Mouse (Mus musculus): ENCODE data around the gene Aloxe3. TPM values are rescaled to one million over a fixed set of nuclear protein-coding genes. Genes with fewer than 3 reads are reported as not detected.

The Aloxe3 gene
- polyA plus RNA-seq, 1 experiment from 2014 or later = 0.18 TPM

DNA sequence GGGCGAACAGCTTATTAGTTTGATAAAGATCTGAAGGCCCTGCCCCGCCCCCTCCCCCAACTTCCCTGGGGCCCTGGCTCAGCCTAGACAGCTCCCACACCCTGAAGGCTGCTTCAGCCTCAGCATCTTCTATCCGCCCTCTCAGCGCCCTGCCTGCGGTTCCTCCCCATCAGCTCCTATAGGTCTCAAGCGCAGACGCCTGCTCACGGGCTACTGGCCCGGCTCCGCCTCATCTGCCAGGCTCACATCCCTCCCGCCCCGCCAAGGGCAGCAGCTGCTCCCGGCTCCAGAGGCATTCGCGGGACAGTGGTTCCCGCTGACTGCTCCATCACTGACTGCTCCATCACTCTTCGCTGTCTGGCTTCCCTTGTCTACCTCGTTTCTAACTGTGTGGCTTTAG, 31.1 kb downstream of the Aloxe3 start, which contains the start of gene Alox12b:
Gene Alox12b, plus strand, starts transcription at position 190 of the 400 bp plus-strand sequence.
- no peak for ATAC-seq
- H3K4me3 ChIP-seq (ENCODE audit: low read depth, low read length) = no peak within 1 kb of the TSS
- no peak for TF ChIP-seq EP300 (IDR thresholded peaks at IDR 0.05; ENCODE audit: low read depth)
- TF ChIP-seq CTCF (IDR thresholded peaks at IDR 0.05; ENCODE audit: low read depth) = no peak
- no peaks in the 10 kb centered on the region for H3K4me1 ChIP-seq (ENCODE audit: insufficient read depth)
- no peaks in the 10 kb centered on the region for H3K36me3 ChIP-seq (replicated peaks; ENCODE audit: insufficient read depth, low read length)
- no peak within 1 kb of the TSS for H3K27ac ChIP-seq (ENCODE audit: low read depth)
- no peak for DNase-seq
- peaks cover 35% of the 10 kb centered on the region for H3K27me3 ChIP-seq (ENCODE audit: insufficient read depth, low read length)
- no peak within 1 kb of the TSS for H3K9ac ChIP-seq (replicated peaks)
- WGBS (ENCODE audit: insufficient replicate concordance) = 2% methylated on average over 15 of the region's 18 CpGs
- no peak within 1 kb of the TSS for H3K4me2 ChIP-seq (ENCODE audit: low read depth, low read length)
- no peaks in the 10 kb centered on the region for H3K9me3 ChIP-seq (ENCODE audit: low read length)

DNA sequence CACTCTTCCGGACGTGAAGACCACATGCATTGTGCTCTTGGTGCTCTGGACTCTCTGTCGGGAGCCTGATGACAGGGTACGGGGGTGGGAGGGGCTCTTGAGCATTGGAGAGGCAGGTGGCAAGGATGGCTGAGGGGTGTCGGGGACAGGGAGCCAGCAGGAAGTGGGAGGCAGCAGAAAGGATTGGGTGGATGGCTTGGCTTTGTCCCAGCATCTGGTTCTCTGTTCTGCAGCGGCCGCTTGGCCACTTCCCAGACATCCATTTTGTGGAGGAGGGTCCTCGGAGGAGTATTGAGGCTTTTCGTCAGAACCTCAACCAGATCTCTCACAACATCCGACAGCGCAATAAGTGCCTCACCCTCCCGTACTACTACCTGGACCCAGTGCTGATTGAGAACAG, 43.6 kb downstream of the Aloxe3 start:
- no peaks in the 10 kb centered on the region for H3K4me1 ChIP-seq (ENCODE audit: insufficient read depth)
- 80% methylated on average over 12 of the region's 12 CpGs for WGBS (ENCODE audit: insufficient replicate concordance)
- ATAC-seq = no peak

DNA sequence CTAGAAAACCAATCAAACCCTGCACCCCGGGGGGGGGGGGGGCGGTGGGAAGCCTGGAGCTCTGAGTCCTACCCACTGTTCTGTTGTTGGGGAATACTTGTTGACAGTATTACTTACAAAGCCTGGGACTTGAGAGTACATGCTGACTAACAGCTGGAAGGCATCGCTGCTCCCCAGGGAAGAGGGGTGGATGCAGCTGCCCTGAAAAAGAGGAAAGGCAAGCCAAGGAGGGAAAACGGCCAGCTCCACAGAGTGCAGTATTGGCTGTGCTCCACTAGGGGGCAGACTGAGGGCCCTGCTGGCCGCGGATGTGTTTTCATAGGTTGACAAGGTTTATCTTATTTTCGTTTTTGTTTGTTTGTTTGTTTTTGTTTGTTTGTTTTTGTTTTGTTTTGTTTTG, 45.9 kb downstream of the Aloxe3 start:
- H3K27ac ChIP-seq (ENCODE audit: low read depth) = no peak overlapping the region
- H3K4me1 ChIP-seq (ENCODE audit: insufficient read depth) = no peaks in the 10 kb centered on the region
- H3K4me3 ChIP-seq (ENCODE audit: low read depth, low read length) = no peak overlapping the region
- ATAC-seq (no peak), DNase-seq (peak; percentile 54)
- 35% methylated on average over 7 of the region's 7 CpGs for WGBS (ENCODE audit: insufficient replicate concordance)
- no peaks in the 10 kb centered on the region for H3K27me3 ChIP-seq (ENCODE audit: insufficient read depth, low read length)
- no peaks in the 10 kb centered on the region for H3K36me3 ChIP-seq (replicated peaks; ENCODE audit: insufficient read depth, low read length)
- no peak overlapping the region for H3K9ac ChIP-seq (replicated peaks)
- no peaks in the 10 kb centered on the region for H3K9me3 ChIP-seq (ENCODE audit: low read length)
- H3K4me2 ChIP-seq (ENCODE audit: low read depth, low read length) = no peak overlapping the region
- TF ChIP-seq CTCF (IDR thresholded peaks at IDR 0.05; ENCODE audit: low read depth) (peak; percentile 87), EP300 (IDR thresholded peaks at IDR 0.05; ENCODE audit: low read depth) (no peak)

More for the DNA sequence above, 43.6 kb downstream of the Aloxe3 start:
- no peaks in the 10 kb centered on the region for H3K27me3 ChIP-seq (ENCODE audit: insufficient read depth, low read length)
- H3K27ac ChIP-seq (ENCODE audit: low read depth) = no peak overlapping the region
- DNase-seq = no peak
- no peaks in the 10 kb centered on the region for H3K36me3 ChIP-seq (replicated peaks; ENCODE audit: insufficient read depth, low read length)
- H3K4me2 ChIP-seq (ENCODE audit: low read depth, low read length) = no peak overlapping the region
- TF ChIP-seq CTCF (IDR thresholded peaks at IDR 0.05; ENCODE audit: low read depth) (no peak), EP300 (IDR thresholded peaks at IDR 0.05; ENCODE audit: low read depth) (no peak)
- no peak overlapping the region for H3K4me3 ChIP-seq (ENCODE audit: low read depth, low read length)
- no peak overlapping the region for H3K9ac ChIP-seq (replicated peaks)
- H3K9me3 ChIP-seq (ENCODE audit: low read length) = no peaks in the 10 kb centered on the region

DNA sequence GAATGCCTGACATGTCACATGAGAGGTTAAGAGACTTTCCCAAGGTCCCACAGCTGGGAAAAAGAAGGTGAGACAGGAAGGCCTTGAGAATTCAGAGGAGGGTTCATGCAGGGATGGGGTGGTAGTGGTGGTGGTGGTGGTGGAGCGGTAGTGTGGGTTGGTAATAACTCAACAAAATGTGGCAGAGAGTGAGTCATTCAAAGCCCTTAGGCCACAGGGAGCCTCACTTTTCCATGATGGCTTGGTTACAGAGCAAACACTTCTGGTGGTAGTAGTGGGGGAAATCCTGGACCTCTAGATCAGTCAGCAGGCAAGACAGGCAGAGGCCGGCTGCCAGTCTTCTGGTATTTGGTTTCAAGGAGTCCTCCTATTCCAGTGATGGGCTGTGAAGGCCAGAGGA, 46.9 kb downstream of the Aloxe3 start:
- TF ChIP-seq CTCF (IDR thresholded peaks at IDR 0.05; ENCODE audit: low read depth) (no peak), EP300 (IDR thresholded peaks at IDR 0.05; ENCODE audit: low read depth) (no peak)
- H3K4me1 ChIP-seq (ENCODE audit: insufficient read depth) = no peaks in the 10 kb centered on the region
- ATAC-seq (no peak), DNase-seq (no peak)
- H3K4me2 ChIP-seq (ENCODE audit: low read depth, low read length) = no peak overlapping the region
- 66% methylated on average over 2 of the region's 2 CpGs for WGBS (ENCODE audit: insufficient replicate concordance)
- no peaks in the 10 kb centered on the region for H3K36me3 ChIP-seq (replicated peaks; ENCODE audit: insufficient read depth, low read length)
- no peak overlapping the region for H3K4me3 ChIP-seq (ENCODE audit: low read depth, low read length)
- no peaks in the 10 kb centered on the region for H3K27me3 ChIP-seq (ENCODE audit: insufficient read depth, low read length)
- no peak overlapping the region for H3K27ac ChIP-seq (ENCODE audit: low read depth)
- H3K9ac ChIP-seq (replicated peaks) = no peak overlapping the region
- H3K9me3 ChIP-seq (ENCODE audit: low read length) = no peaks in the 10 kb centered on the region

DNA sequence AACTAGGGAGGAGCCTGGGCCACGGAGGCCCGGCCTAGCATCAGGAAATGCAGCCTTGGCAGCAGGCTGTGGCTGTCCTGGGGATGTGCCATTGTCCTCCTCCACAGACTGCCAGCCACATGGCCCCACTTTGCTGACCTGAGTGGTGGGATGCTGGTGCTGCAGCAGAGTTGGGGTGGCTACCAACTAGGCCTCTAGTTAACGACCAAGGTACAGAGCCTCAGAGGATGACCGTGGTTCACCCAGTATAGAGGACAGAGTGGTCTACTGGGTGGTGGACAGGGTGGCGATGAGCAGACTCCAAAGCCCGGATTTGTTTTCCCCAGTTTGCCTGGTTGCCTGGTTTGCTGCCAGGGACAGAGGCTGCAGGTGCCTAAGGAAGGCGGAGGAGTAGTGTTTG, 49.0 kb downstream of the Aloxe3 start:
- no peak overlapping the region for H3K9ac ChIP-seq (replicated peaks)
- H3K36me3 ChIP-seq (replicated peaks; ENCODE audit: insufficient read depth, low read length) = no peaks in the 10 kb centered on the region
- no peak overlapping the region for H3K27ac ChIP-seq (ENCODE audit: low read depth)
- TF ChIP-seq EP300 (IDR thresholded peaks at IDR 0.05; ENCODE audit: low read depth) (no peak), CTCF (IDR thresholded peaks at IDR 0.05; ENCODE audit: low read depth) (no peak)
- no peaks in the 10 kb centered on the region for H3K4me1 ChIP-seq (ENCODE audit: insufficient read depth)
- no peaks in the 10 kb centered on the region for H3K9me3 ChIP-seq (ENCODE audit: low read length)
- WGBS (ENCODE audit: insufficient replicate concordance) = 81% methylated on average over 7 of the region's 7 CpGs
- no peak overlapping the region for H3K4me2 ChIP-seq (ENCODE audit: low read depth, low read length)
- no peaks in the 10 kb centered on the region for H3K27me3 ChIP-seq (ENCODE audit: insufficient read depth, low read length)
- DNase-seq (no peak), ATAC-seq (no peak)
- H3K4me3 ChIP-seq (ENCODE audit: low read depth, low read length) = no peak overlapping the region

DNA sequence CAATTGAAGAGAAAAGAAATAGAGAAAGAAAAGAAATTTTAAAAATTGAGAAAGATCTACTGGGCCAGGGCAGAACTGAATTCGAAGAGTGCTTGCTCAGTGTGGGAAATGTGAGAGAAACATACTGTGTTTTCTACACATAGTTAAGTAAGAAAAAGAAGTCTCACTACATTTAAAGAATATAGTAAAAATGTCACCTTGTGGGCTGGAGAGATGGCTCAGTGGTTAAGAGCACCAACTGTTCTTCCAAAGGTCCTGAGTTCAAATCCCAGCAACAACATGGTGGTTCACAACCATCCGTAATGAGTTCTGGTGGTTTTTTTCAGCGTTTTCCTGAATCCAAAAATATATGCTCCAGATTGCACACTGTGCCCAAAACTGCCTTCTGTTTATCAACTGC, 52.8 kb downstream of the Aloxe3 start:
- H3K9ac ChIP-seq (replicated peaks) = no peak overlapping the region
- H3K27me3 ChIP-seq (ENCODE audit: insufficient read depth, low read length) = no peaks in the 10 kb centered on the region
- 61% methylated on average over 3 of the region's 3 CpGs for WGBS (ENCODE audit: insufficient replicate concordance)
- no peak overlapping the region for H3K27ac ChIP-seq (ENCODE audit: low read depth)
- TF ChIP-seq CTCF (IDR thresholded peaks at IDR 0.05; ENCODE audit: low read depth) = no peak
- TF ChIP-seq EP300 (IDR thresholded peaks at IDR 0.05; ENCODE audit: low read depth) = no peak
- H3K9me3 ChIP-seq (ENCODE audit: low read length) = no peaks in the 10 kb centered on the region
- no peak overlapping the region for H3K4me3 ChIP-seq (ENCODE audit: low read depth, low read length)
- no peaks in the 10 kb centered on the region for H3K4me1 ChIP-seq (ENCODE audit: insufficient read depth)
- no peak overlapping the region for H3K4me2 ChIP-seq (ENCODE audit: low read depth, low read length)
- no peak for ATAC-seq
- no peaks in the 10 kb centered on the region for H3K36me3 ChIP-seq (replicated peaks; ENCODE audit: insufficient read depth, low read length)
- no peak for DNase-seq

DNA sequence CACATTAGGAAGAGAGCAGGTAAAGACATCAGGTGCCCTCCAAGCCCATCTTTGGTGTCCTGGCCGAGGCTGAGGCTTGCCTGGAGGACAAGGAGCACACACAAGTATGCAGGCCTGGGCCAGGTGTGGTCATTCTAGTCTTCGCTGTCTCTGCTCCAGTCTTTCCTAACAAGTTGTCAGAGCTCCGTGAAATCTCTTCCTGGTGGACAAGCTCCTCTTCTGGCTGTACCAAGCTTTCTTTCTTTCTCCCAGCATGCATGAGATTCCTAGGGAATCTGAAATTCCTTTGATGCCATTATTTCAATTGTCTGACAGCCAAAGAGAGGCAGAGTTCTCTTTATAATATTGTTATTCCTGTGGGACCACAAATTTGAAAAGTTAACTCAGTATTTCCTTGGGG, 53.8 kb downstream of the Aloxe3 start:
- no peak overlapping the region for H3K4me3 ChIP-seq (ENCODE audit: low read depth, low read length)
- H3K27me3 ChIP-seq (ENCODE audit: insufficient read depth, low read length) = no peaks in the 10 kb centered on the region
- no peak for DNase-seq
- TF ChIP-seq EP300 (IDR thresholded peaks at IDR 0.05; ENCODE audit: low read depth) (no peak), CTCF (IDR thresholded peaks at IDR 0.05; ENCODE audit: low read depth) (no peak)
- no peak overlapping the region for H3K9ac ChIP-seq (replicated peaks)
- no peak overlapping the region for H3K27ac ChIP-seq (ENCODE audit: low read depth)
- H3K4me2 ChIP-seq (ENCODE audit: low read depth, low read length) = no peak overlapping the region
- no peaks in the 10 kb centered on the region for H3K4me1 ChIP-seq (ENCODE audit: insufficient read depth)
- no peaks in the 10 kb centered on the region for H3K9me3 ChIP-seq (ENCODE audit: low read length)
- no peaks in the 10 kb centered on the region for H3K36me3 ChIP-seq (replicated peaks; ENCODE audit: insufficient read depth, low read length)
- no peak for ATAC-seq
- WGBS (ENCODE audit: insufficient replicate concordance) = 52% methylated on average over 3 of the region's 3 CpGs
